Mouse (Mus musculus): ENCODE results near the gene Gdpd2.
A peak's percentile ranks its signal among the peaks of the same experiment; 100 is the strongest.

- TF ChIP-seq POLR2A (IDR thresholded peaks at IDR 0.05; ENCODE audit: extremely low read depth, insufficient read depth, low read length) = peak; percentile 95
- TF ChIP-seq CTCF (IDR thresholded peaks at IDR 0.05; ENCODE audit: extremely low read depth, insufficient read depth, low read length) = no peak
Observed at GRCm38 (mm10) chrX:100767181-100767884, 37.7 kb downstream of the Gdpd2 start, which contains the start of gene Dlg3.

Data from cortical plate, adult 2 months (tissue).